Mouse (Mus musculus) liver, embryonic 18 days (tissue): ENCODE measurements around the gene Alox5ap. TPM values are rescaled to one million over a fixed set of nuclear protein-coding genes. Genes with fewer than 3 reads are reported as not detected.

Experiments used
- polyA plus RNA-seq: library from polyadenylated mRNA; depleted of rRNA; stranded (reverse); fragments of >200 nt; gene quantifications from 2 replicates; pipeline ENCODE4 v1.2.3, GENCODE M21; 2012; rRNA removed

Alox5ap gene
- polyA plus RNA-seq = 79.1 and 97.0 TPM in 2 replicates

DNA sequence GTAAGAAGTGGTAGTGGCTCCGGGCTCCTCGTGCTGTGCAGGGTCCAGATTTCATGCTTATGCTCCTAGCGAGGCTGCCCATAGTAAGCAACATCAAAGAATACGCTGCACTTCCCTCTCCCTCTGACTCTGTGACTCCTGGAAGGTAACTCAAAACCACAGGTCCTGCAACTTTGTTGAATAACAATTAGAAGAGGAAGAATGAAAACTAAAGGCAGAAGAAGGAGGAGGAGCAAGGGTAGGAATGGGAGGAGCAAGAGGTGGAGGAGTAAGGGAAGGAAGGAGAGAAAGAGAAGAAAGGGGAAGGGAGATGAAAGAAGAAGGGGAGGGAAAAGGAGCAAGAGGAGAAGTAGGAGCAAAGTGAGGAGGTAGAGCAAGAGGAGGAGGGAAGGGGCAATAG is at the start of gene Alox5ap:
Gene Alox5ap, plus strand, starts transcription at position 363 of the 400 bp plus-strand sequence.

Other genes starting within 250 kb of the Alox5ap start
- 6.8 and 7.2 TPM in 2 replicates for gene Uspl1, start 80.4 kb upstream of the Alox5ap start, polyA plus RNA-seq
- 132 and 135 TPM in 2 replicates for gene Hmgb1, start 80.3 kb upstream of the Alox5ap start, polyA plus RNA-seq
- 0.32 and 0.35 TPM in 2 replicates for gene Medag, start 147.0 kb downstream of the Alox5ap start, polyA plus RNA-seq
- 0.03 TPM in 1 of 2 replicates, not detected in the other for gene Tex26, start 174.9 kb downstream of the Alox5ap start, polyA plus RNA-seq